20 mouse cellular contexts compared by ENCODE assay signal in genomic region chr14:75236636-75237003, GRCm38 (mm10). TPM values are rescaled to one million over a fixed set of nuclear protein-coding genes. Genes with fewer than 3 reads are reported as not detected.
A peak's percentile ranks its signal among the peaks of the same experiment; 100 is the strongest.
DNase-seq lines count a peak whose midpoint lies in the region; ATAC-seq lines count a peak whose summit lies in the region.
"Had no signal": no experiment of that assay in that cellular context is flagged by ENCODE, and none has a peak within 500 bp of the region (broad histone marks: within the 10 kb centered on the region; RNA-seq: fewer than 3 reads in every experiment).

No protein-coding gene starts in this region.

- DNase-seq in kidney, postnatal 36 days = no peak
- DNase-seq in thymus, postnatal 14 days = no peak
- DNase-seq: adrenal gland, postnatal 10 days; B cell, adult 2 months; cerebellum, adult 11 months; gastrocnemius, postnatal 36 days; thymus, postnatal 4 days had no signal

- no peaks in the 10 kb centered on the region for H3K36me3 ChIP-seq in kidney, embryonic 16.5 days (ENCODE audit: insufficient read depth, low read length)
- H3K36me3 ChIP-seq in forebrain, embryonic 13.5 days (ENCODE audit: poor library complexity, severe bottlenecking) = no peaks in the 10 kb centered on the region
- H3K36me3 ChIP-seq in hindbrain, embryonic 15.5 days = no peaks in the 10 kb centered on the region
- H3K36me3 ChIP-seq in neural tube, embryonic 14.5 days (ENCODE audit: control insufficient read depth, insufficient read depth, low read length) = no peaks in the 10 kb centered on the region
- H3K36me3 ChIP-seq: limb, embryonic 13.5 days; liver, embryonic 15.5 days had no signal

- ATAC-seq in kidney, embryonic 16.5 days (ENCODE audit: low FRiP score, low TSS enrichment) = no peak
- peak; percentile 49 for ATAC-seq in forebrain, embryonic 13.5 days
- no peak for ATAC-seq in hindbrain, embryonic 15.5 days (ENCODE audit: low FRiP score, low read depth)
- no peak for ATAC-seq in neural tube, embryonic 14.5 days (ENCODE audit: low read depth)
- no peak for ATAC-seq in megakaryocyte, adult 5-6 weeks (ENCODE audit: poor library complexity, severe bottlenecking)
- ATAC-seq: lung, postnatal 0 days had no signal

- peak overlapping the region; percentile 44; the same call in 1 of the 2 replicates for H3K27ac ChIP-seq in kidney, embryonic 16.5 days (ENCODE audit: low read length)
- H3K27ac ChIP-seq in forebrain, embryonic 13.5 days = peak overlapping the region; percentile 91
- 0 out of 2 replicates have a peak overlapping the region, but pooled peaks have one; percentile 49 for H3K27ac ChIP-seq in hindbrain, embryonic 15.5 days (replicated peaks)
- H3K27ac ChIP-seq in neural tube, embryonic 14.5 days (ENCODE audit: low read depth, low read length) = 0 out of 2 replicates have a peak overlapping the region, but pooled peaks have one; percentile 8
- H3K27ac ChIP-seq: limb, embryonic 13.5 days; liver, embryonic 15.5 days had no signal

- WGBS in kidney, embryonic 16.5 days = 84% methylated on average over 4 of the region's 4 CpGs
- WGBS in forebrain, embryonic 13.5 days = 18% methylated on average over 4 of the region's 4 CpGs
- 66% methylated on average over 4 of the region's 4 CpGs for WGBS in hindbrain, embryonic 15.5 days
- 60% methylated on average over 4 of the region's 4 CpGs for WGBS in neural tube, embryonic 14.5 days

- no peaks in the 10 kb centered on the region for H3K27me3 ChIP-seq in kidney, embryonic 16.5 days (ENCODE audit: insufficient read depth, low read length)
- no peaks in the 10 kb centered on the region for H3K27me3 ChIP-seq in forebrain, embryonic 13.5 days
- 0 out of 2 replicates have a peak, but pooled peaks cover 3% of the 10 kb centered on the region for H3K27me3 ChIP-seq in hindbrain, embryonic 15.5 days
- H3K27me3 ChIP-seq in neural tube, embryonic 14.5 days (ENCODE audit: control insufficient read depth, insufficient read depth, low read length) = no peaks in the 10 kb centered on the region
- H3K27me3 ChIP-seq: limb, embryonic 13.5 days; liver, embryonic 15.5 days; megakaryocyte, embryonic 14.5 days had no signal

- H3K4me1 ChIP-seq in kidney, embryonic 16.5 days (ENCODE audit: insufficient read depth, low read length) = no peaks in the 10 kb centered on the region
- H3K4me1 ChIP-seq in forebrain, embryonic 13.5 days = peaks cover 38% of the 10 kb centered on the region
- H3K4me1 ChIP-seq in hindbrain, embryonic 15.5 days (replicated peaks) = peaks cover 15% of the 10 kb centered on the region
- H3K4me1 ChIP-seq in neural tube, embryonic 14.5 days (ENCODE audit: control insufficient read depth, insufficient read depth, low read length) = peaks cover 5% of the 10 kb centered on the region; the same call in 1 of the 2 replicates

- no peak overlapping the region for H3K4me2 ChIP-seq in kidney, embryonic 16.5 days (replicated peaks; ENCODE audit: low read depth, low read length)
- H3K4me2 ChIP-seq in forebrain, embryonic 13.5 days = 0 out of 2 replicates have a peak overlapping the region, but pooled peaks have one; percentile 2
- peak overlapping the region; percentile 41; the same call in 1 of the 2 replicates for H3K4me2 ChIP-seq in hindbrain, embryonic 15.5 days
- H3K4me2 ChIP-seq in neural tube, embryonic 14.5 days (ENCODE audit: low read depth, low read length) = no peak overlapping the region
- H3K4me2 ChIP-seq: limb, embryonic 13.5 days; liver, embryonic 15.5 days had no signal

- no peaks in the 10 kb centered on the region for H3K9me3 ChIP-seq in kidney, embryonic 16.5 days (ENCODE audit: low read length)
- H3K9me3 ChIP-seq in forebrain, embryonic 13.5 days (replicated peaks) = no peaks in the 10 kb centered on the region
- H3K9me3 ChIP-seq in hindbrain, embryonic 15.5 days = no peaks in the 10 kb centered on the region
- H3K9me3 ChIP-seq in neural tube, embryonic 14.5 days (ENCODE audit: control insufficient read depth, low read length) = no peaks in the 10 kb centered on the region
- H3K9me3 ChIP-seq: limb, embryonic 13.5 days; liver, embryonic 15.5 days; megakaryocyte, embryonic 14.5 days had no signal

- H3K4me3 ChIP-seq in kidney, embryonic 16.5 days (ENCODE audit: low read length) = no peak overlapping the region
- no peak overlapping the region for H3K4me3 ChIP-seq in forebrain, embryonic 13.5 days
- H3K4me3 ChIP-seq in hindbrain, embryonic 15.5 days = no peak overlapping the region
- no peak overlapping the region for H3K4me3 ChIP-seq in neural tube, embryonic 14.5 days (ENCODE audit: low read depth, low read length)
- H3K4me3 ChIP-seq: limb, embryonic 13.5 days; liver, embryonic 15.5 days; megakaryocyte, embryonic 14.5 days had no signal

- no peak overlapping the region for H3K9ac ChIP-seq in kidney, embryonic 16.5 days (replicated peaks; ENCODE audit: low read length)
- no peak overlapping the region for H3K9ac ChIP-seq in forebrain, embryonic 13.5 days
- no peak overlapping the region for H3K9ac ChIP-seq in hindbrain, embryonic 15.5 days
- no peak overlapping the region for H3K9ac ChIP-seq in neural tube, embryonic 14.5 days (replicated peaks; ENCODE audit: low read depth, low read length)
- H3K9ac ChIP-seq: limb, embryonic 13.5 days; liver, embryonic 15.5 days had no signal

RNA-seq across cellular contexts. Expression of gene Cpb2, which starts 5.5 kb away (rescaled TPM):
- 18.2 and 19.8 TPM in 2 replicates for polyA plus RNA-seq in kidney, embryonic 16.5 days (2015; fragmentation: Nextera tagmentation; extraction: Ambion mirVana)
- polyA plus RNA-seq in forebrain, embryonic 13.5 days (2015; fragmentation: Nextera tagmentation; extraction: Ambion mirVana) = 0.19 and 0.28 TPM in 2 replicates
- not detected in 2 replicates for polyA plus RNA-seq in hindbrain, embryonic 15.5 days (2015; fragmentation: Nextera tagmentation; extraction: Ambion mirVana)
- polyA plus RNA-seq in neural tube, embryonic 14.5 days (2014; fragmentation: Nextera tagmentation; extraction: Ambion mirVana) = 0.25 TPM in 1 of 2 replicates, not detected in the other
- total RNA-seq in megakaryocyte, adult 5-6 weeks (2015) = not detected in 2 replicates
- total RNA-seq in megakaryocyte, adult 5-6 weeks (2017) = not detected in 2 replicates
- total RNA-seq: gastrocnemius, postnatal 36 days; layer of hippocampus, adult 8-10 months; left cerebral cortex, postnatal 10 days had no signal
- polyA plus RNA-seq: brain, embryonic 14.5 days; heart, postnatal 0 days; limb, embryonic 13.5 days; lung, postnatal 0 days had no signal

RNA-seq across cellular contexts. Expression of gene Zc3h13, which starts 47.6 kb away (rescaled TPM):
- polyA plus RNA-seq in kidney, embryonic 16.5 days (2015; fragmentation: Nextera tagmentation; extraction: Ambion mirVana) = 32.7 and 36.2 TPM in 2 replicates
- 51.5 and 52.0 TPM in 2 replicates for polyA plus RNA-seq in forebrain, embryonic 13.5 days (2015; fragmentation: Nextera tagmentation; extraction: Ambion mirVana)
- 44.2 TPM in 2 replicates for polyA plus RNA-seq in hindbrain, embryonic 15.5 days (2015; fragmentation: Nextera tagmentation; extraction: Ambion mirVana)
- polyA plus RNA-seq in neural tube, embryonic 14.5 days (2014; fragmentation: Nextera tagmentation; extraction: Ambion mirVana) = 39.4 and 41.3 TPM in 2 replicates
- 15.2 and 17.8 TPM in 2 replicates for total RNA-seq in megakaryocyte, adult 5-6 weeks (2015)
- total RNA-seq in megakaryocyte, adult 5-6 weeks (2017) = 16.4 and 19.1 TPM in 2 replicates

Comparison
In these comparisons a context has a peak if more than half of its experiments do, and no peak if none do; other contexts are left out.
1. H3K27ac ChIP-seq: peak in every context shown above with its lines; median percentile 91 in forebrain, embryonic 13.5 days; 49 in hindbrain, embryonic 15.5 days; 44 in kidney, embryonic 16.5 days; 8 in neural tube, embryonic 14.5 days.
2. H3K4me2 ChIP-seq: peak in forebrain, embryonic 13.5 days (single experiment) and hindbrain, embryonic 15.5 days (single experiment); none in kidney, embryonic 16.5 days (single experiment) and neural tube, embryonic 14.5 days (single experiment).
3. RNA of gene Cpb2, which starts 5.5 kb away (polyA plus RNA-seq): 18.2 to 19.8 TPM in kidney, embryonic 16.5 days; 0.25 TPM in neural tube, embryonic 14.5 days, 0.19 to 0.28 TPM in forebrain, embryonic 13.5 days and not detected in hindbrain, embryonic 15.5 days; every median in the first group is over 10 times any median in the second.